Mouse (Mus musculus) C2C12 (cell line): Measurements from ENCODE around the gene Plekhg1.

Experiments used
- CEBPB ChIP-seq: IDR thresholded peaks from one replicate; pipeline ENCODE4 v1.6.1; 2011; ENCODE audit warnings: low read depth, mild to moderate bottlenecking, control low read depth, moderate library complexity
- CTCF ChIP-seq: IDR thresholded peaks from one replicate; pipeline ENCODE4 v1.5.1; 2011; ENCODE audit not compliant: control insufficient read depth, insufficient read depth, insufficient read length
- MAX ChIP-seq: IDR thresholded peaks from one replicate; pipeline ENCODE4 v1.6.1; 2011; ENCODE audit warnings: mild to moderate bottlenecking, control low read depth
- USF1 ChIP-seq: IDR thresholded peaks from one replicate; pipeline ENCODE4 v1.6.1; 2011; ENCODE audit warnings: low read depth, mild to moderate bottlenecking, control low read depth, moderate library complexity

GRCm38 (mm10) chr10:3787006-3787405, 46.8 kb downstream of the Plekhg1 start:
- no peak for TF ChIP-seq CTCF
- no peak for TF ChIP-seq CEBPB
- TF ChIP-seq MAX, result no peak
- TF ChIP-seq USF1, result no peak
